Mouse (Mus musculus): ENCODE results near the gene Zfp346.
A peak's percentile ranks its signal among the peaks of the same experiment; 100 is the strongest.
"Not testable (repeated sequence)": the region's sequence is repeated elsewhere in the genome, so short reads cannot be mapped to it uniquely, and the experiment has no call there.

The Zfp346 gene

DNA sequence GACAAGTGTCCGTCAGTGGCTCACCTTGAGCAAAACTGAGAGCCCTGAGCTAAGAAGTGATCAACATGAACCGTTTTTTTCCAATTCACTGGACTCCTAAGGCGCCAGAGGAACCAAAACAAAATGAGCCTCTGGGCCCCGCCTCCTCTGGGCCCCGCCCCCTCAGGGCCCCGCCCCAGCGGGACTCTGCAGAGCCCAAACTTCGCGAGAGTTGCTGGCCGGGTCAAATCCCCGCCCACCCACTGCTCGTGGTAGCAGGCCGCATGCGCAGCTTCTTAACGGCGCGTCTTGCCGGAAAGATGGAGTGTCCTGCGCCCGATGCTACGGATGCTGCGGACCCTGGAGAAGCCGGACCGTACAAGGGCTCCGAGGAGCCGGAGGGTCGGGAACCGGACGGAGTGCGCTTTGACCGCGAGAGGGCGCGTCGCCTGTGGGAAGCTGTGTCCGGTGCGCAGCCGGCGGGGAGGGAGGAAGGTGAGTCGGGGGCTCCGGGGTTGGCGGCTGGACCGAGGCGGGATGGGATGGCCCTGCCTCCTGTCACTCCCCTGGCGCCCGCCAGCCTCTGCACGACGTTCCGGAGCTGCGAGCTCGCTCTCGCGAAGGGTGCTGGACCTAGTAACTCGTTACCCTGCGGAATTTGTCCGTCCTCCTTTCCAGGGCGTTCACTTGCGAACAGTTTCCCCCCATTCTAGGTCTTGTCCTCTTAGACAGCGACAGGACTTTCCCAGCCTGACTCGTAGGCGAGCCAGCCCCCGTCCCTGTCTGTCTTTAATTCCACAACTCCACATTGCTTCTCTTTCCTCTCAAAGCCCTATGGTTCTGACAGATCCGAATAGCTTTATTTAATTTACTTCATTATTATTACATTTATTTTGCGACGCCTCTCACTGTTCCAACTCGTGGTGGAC lies at the start of gene Zfp346:
TSS of gene Zfp346 (plus strand) at position 267 of the 908 bp plus-strand sequence.
- DNase-seq (ENCODE audit: low spot score in 2 of 2) = peak; percentile 99

DNA sequence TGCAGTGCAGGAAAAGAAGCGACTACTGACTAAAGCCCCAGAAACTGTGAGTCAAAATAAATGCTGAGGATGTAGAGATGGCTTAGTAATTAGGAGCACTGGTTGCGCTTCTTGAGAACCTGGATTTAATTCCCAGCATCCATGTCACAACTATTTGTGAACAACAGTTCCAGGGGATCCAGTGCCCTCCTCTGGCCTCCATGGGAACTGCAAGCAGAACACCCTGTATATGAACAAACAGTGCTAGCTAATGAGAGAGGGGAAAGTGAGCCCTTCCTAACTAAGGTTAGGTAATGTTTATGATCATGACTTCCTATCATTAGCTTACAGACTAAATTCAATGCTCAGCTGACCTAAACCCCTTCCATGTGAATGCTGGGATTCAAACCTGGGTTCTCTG lies 47.1 kb upstream of the Zfp346 start:
- peak in 1 of 2 experiments; percentile 65 for DNase-seq (ENCODE audit: low spot score in 2 of 2)

DNA sequence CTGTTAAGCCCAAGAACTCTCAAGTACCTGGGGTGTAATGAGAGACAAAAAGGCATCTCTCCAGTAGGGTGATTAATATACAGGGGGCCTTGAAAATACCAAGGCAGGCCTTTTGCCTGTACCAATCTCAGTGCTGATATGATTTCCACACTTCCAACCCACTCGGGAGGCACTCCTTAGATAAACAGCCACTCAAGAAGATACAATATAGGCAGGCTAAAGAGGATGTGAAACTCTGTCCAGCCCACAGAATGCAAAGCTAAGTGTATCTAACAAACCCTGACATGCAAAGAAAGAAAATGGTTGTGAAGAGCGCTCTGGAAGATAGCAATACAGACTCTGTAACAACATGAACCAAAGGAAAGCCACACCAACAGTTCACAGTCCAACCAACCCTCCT lies 41.8 kb upstream of the Zfp346 start:
- no peak for DNase-seq (ENCODE audit: low spot score in 2 of 2)

DNA sequence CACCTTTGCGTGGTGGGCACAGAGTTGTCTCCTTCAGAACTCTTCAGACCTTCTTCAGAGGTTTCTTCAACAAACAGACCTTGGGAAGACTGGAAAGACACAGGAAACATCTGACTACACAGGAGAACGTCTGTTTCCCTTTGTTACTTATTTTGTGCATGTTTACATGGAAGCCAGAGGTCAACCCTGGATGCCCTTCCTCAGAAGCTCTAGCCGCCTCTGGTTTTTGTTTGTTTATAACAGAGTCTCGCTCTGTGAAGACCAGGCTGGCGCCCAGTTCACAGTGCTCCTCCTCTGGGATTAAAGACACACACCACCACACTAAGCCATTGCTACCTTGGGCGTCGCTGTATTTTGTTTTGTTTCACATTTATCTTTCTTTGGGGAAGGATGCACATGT lies 35.4 kb upstream of the Zfp346 start:
- DNase-seq (ENCODE audit: low spot score in 2 of 2) = no peak

DNA sequence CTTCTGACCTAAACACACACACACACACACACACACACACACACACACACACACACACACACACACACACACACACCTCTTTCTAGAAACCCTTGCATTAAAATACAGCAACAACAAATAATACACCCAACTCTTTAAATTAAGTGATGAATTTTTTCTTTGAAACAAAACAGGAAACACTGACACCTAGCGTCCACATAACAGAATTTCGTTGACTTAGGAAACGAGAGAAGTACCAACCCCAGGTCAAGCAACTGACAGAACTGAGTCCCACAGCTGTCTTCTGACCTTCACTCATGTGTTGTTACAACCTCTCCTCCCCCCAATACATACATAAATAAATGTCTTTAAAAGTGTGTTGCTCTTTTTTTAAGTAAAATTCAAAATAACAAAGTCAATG lies 33.8 kb upstream of the Zfp346 start:
- DNase-seq (ENCODE audit: low spot score in 2 of 2) = no peak

DNA sequence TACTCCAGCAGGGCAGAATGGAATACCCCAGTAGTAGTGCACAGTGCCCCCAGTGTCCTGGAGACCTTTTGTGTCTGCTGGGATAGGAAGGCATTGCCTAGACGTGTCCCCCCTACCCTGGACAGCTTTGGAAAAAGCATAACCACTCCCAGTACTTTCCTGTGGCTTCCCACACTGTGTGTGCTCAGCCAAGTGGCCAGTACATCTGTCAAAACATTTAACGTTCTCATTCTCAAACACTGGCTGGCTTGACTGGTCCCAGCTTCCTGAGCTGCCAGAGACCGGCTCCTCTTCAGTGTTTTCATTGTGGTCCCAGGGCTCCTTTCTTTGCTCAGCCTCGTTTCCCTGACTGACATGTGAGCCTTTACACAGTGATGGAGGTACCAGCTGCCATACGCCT lies 29.5 kb upstream of the Zfp346 start:
- no peak for DNase-seq (ENCODE audit: low spot score in 2 of 2)

DNA sequence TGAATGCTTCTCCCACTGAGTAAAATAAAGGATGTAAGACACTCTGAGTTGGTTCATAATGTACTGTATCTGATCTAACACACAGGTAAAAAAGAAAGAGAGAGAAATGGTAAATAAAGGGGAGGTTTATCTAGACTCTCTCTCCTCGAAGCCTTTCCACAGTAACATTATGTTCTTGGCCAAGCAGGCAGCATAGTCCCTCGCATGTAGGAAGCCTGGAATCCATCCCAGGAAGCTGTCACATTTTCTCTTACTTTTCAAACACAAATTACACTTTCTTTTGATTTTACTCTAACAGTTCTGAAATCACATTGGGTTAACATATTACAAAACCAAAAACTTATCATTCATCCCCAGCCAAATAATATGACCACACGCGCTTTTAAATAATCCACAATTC lies 12.5 kb upstream of the Zfp346 start:
- DNase-seq (ENCODE audit: low spot score in 2 of 2) = no peak

DNA sequence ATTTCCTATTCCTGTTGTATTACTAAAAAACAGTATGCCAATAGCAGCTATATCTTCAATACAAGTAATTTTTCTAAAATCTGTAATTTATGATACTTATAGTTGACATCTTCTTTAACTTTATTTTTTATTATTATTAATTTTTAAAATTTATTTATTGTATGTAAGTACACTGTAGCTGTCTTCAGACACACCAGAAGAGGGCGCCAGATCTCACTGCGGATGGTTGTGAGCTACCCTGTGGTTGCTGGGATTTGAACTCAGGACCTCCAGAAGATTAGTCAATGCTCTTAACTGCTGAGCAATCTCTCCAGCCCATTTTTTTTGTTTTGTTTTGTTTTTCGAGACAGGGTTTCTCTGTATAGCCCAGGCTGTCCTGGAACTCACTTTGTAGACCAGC lies 7.3 kb upstream of the Zfp346 start:
- DNase-seq (ENCODE audit: low spot score in 2 of 2) = not testable (repeated sequence)

DNA sequence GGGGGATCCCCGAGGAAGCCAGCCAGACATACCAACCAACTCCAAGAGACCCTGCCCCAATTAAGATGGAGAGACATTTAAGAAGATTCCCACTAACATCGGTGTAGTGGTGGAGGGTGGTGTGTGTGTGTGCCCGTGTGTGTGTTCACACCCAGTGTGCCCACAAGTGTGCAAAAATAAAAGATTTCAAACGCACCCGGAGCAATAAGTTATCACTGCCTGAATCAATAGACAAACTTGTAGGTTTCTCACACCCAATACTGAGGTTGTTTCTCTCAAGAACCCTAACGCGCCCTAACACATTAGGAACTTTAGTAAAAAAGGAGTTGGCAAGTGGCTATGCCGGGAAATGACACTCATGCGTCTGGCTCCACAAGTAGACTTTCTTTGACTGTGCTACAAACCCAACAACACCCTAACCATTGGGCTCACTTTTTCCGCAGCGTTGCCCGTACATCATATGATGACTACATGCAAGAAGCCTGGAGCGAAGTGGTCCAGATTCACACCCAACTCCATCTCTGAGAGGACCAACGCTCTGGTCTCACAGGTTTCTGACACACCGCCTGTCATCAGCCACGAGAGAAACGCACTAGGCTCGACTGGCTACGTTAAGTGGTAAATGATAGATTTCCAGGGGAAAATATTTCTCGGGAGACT lies 5.9 kb upstream of the Zfp346 start:
- peak; percentile 34 to 69 for DNase-seq (ENCODE audit: low spot score in 2 of 2)

DNA sequence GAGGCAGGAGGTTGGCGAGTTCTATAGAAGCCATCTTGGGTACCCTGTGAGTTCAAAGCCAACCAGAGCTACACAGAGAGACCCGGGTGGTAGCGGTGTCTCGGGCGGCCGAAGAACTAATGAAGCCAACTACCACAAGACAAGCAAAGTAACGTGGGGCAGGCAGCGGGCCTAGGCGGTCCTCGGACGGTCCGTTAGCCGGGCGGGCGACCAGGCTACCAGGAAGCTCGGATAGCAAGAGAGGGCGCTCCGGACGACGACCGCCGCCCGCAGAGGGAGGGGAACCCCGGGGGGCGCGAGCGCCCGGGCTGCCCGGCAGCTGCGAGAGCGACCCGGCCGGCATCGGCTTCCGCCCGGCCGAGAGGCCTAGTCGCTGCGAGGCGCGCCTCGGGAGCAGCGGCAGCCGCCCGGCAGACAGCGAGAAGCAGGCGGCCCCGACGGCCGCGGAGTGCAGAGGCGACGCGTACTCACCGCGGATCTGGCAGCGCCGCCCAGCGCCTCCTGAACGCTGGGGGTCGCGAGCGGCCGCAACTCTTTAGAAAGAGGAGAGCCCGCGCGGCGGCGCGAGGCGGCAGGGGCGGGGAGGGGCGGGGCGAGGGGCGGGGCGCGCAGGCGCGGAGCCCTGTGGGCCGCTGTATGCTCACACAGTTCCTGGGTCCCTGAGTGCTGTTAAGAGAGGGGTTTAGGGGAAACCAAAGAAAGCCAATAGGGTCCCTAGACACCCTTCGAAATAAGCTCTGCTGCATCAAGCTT lies 5.2 kb upstream of the Zfp346 start, which contains the start of gene Uimc1:
TSS of gene Uimc1 (minus strand) at position 575 of the 753 bp plus-strand sequence.
- DNase-seq (ENCODE audit: low spot score in 2 of 2) = peak; percentile 79 to 90

DNA sequence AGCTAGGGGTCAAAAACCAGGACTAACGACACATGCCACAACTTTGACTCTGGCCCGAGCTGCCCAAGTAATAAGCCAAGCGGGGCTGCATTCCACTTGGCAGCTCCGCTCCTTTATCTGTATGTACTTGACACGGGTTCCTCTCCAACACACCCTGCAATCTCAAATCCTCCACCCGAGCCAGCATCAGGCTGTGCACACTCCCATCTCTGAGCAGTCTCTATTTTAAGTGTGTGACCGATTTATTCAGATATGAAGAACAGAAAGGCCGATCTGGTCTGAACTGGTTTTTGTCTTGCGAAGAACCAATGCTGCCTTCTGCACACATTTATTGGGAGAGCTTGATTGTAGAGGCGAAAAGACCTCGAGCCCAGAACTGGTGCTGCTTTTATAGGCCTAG lies 3.5 kb upstream of the Zfp346 start:
- DNase-seq (ENCODE audit: low spot score in 2 of 2) = no peak

DNA sequence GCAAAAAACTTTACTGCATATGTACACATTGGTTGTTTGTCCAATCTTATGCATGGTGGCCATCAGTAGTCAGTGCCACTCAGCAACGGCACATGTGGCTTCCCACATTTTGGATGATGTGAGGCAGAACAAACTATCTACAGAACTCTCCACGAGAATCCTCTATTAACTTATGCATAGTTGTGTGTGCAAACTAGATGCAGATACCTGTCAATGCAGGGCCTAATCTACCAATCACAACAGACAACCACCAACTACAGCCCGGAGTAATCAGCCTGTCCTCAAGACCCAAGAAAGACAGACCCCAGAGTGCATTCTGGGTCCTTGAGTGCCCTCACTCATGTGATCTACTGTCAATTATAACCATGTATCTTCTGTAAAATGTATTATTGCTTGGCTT lies 2.7 kb upstream of the Zfp346 start:
- no peak for DNase-seq (ENCODE audit: low spot score in 2 of 2)

DNA sequence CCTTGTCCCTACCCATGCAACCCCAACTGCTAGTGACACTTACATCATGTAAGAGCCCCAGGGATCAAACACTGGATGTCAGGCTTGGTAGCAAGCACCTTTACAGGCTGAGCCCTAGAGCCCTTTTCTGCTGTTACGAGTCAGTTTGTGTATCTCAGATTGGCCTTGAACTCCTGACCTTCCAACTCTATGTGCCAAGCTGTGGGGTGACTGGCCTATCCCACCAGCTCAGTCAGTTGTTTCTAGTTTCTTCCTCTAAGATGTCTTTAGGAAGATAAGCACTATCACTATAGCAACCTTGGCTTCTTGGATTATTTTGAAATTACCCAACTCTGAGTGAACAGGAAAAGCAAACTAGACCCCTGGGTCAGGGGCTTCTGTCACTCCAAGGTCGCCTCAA lies 1.8 kb upstream of the Zfp346 start:
- DNase-seq (ENCODE audit: low spot score in 2 of 2) = no peak

DNA sequence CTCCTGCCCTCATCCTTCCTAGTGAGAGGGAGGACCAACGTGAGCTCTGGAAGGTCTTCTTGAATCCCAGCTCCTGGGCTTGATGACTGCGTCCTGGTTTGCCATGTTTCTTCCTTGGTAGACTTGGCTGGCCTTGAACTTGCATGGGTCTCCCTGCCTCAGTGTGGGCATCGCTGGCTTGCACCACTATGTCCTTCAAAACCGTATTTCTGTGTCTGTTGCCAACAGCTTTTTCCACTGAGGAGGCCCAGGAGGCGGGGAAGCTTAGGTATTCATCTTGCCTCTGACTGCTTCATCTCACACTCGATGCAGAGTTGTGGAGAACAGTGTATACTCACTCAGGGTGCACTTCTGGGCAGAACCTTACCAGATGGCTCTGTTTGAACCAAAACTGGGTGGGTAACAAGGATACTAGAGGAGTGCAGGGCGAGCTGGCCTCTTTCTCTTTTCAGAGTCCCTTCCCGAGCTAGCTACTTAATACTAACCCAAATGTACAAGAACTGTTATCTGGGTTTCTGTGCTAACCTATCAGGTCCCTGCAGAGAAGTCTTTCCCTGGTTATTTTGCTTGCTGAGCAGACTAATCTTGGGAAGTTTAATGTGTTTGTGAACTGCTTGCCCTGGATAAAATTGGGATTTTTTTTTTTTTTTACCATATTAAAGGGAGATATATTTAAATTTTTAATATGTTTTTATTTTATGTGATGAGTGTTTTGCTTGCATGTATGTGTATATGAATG lies 1.0 kb downstream of the Zfp346 start:
- DNase-seq (ENCODE audit: low spot score in 2 of 2) = peak in 1 of 2 experiments; percentile 17

DNA sequence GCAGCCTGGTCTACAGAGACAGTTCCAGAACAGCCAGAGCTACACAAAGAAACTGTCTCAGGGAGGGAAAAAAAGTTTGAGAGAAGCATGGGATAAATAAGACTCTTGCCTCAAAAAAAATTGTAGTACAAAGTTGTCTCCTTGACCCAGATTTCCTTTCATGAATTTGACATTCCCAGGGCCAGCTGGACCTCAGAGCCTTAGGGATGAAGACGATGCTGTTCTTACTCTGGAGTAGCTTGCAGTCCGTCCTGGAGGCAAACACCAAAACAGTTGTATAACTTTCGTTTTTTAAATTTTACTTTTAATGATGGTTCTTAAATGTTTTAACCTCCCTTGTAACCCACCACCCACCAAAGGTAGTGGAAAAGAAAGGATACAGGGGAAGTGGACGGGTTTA lies 2.0 kb downstream of the Zfp346 start:
- DNase-seq (ENCODE audit: low spot score in 2 of 2) = no peak

DNA sequence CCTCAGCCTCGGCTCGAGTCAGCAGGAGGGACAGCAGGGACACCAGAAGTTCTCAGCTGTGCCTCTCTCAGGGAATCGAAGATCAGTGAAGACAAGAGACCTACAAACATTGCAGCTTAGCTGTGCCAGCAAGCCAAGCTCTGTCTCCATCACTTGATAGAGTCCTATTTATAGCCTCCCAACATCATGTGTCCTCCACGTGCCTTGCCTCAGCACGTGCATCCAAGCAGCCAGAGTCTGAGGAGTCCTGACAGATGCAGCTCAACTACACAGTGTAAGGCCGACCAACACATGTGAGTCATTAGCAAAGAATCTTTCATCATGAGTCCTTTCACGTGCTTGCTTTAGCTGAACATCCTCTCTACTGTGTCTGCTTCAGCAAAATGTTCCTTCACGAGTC lies 2.6 kb downstream of the Zfp346 start:
- no peak for DNase-seq (ENCODE audit: low spot score in 2 of 2)

DNA sequence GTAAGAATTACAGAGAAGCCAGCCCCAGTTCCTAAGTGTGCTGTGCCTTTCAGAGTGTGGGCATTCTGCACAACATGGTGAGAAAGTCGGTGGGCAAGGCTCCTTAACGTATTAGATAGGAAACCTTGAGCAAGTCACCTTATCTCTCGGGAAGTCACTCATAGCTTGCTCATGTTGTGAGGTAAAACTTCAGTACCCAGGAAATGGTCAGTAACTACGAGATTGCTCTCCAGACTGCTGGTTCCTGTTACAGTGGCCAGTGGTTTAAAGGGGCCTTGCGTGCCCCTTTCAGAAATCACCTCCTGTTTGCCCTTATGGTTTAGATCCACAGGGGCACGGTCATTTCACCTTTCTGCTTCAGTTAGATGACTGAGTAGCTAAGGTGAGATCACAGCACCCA lies 9.3 kb downstream of the Zfp346 start:
- no peak for DNase-seq (ENCODE audit: low spot score in 2 of 2)

DNA sequence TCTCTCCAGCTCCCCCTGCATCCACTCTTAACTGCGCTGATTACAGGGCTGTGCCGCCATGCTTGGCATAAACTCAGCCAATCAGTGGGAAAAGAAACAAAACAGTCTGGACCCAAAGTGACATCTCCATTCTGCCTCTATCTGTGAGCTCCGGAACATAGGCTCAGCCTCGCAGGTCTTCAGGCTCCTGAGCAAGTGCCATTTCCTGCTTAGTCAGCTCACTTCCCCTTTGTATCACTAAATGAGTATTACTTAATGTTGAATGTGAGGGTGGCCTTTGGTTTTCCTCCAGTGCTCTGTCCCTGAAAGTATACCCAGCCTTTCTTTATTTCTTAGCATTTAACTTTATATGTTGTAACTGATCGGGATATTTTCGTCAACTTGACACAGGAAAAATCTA lies 19.8 kb downstream of the Zfp346 start:
- DNase-seq (ENCODE audit: low spot score in 2 of 2) = no peak

DNA sequence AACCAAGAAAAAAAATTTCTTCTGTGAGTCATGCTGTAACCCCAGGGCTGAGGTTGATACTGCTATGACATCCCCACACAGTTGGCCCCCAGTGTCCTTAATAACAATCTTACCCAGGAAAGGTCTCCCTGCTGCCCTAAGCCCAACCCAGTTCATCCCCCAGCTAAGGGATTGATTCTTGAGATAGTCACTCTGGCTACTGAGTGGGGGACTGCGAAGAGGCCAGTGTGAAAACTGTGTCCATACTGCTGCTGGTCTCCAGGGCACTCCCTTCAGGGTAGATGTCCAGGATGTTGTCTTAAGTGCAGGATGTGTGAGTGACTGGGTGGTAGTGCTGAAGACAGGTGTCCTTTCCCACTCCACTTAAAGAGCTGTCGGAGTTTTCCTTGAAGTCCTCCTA lies 28.3 kb downstream of the Zfp346 start, which contains the start of gene Gm17617:
TSS of gene Gm17617 (minus strand) at position 101 of the 400 bp plus-strand sequence.
- DNase-seq (ENCODE audit: low spot score in 2 of 2) = no peak

DNA sequence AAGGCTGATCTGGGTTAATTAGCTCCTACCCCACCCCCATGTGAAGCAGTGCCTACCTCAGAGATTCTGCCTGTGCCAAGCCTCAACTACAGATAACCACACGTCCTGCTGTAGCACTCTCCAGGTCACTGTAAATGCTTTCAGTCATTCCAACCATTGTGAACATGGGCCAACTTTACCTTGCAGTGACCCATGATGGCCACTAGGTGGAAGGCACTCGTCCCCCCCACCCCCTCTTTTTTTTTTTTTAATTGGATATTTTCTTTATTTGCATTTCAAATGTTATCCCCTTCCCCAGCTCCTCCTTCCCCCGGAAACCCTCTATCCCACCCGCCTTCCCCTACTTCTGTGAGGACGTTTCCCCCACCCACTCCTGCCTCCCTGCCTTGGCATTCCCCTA lies 30.3 kb downstream of the Zfp346 start:
- no peak for DNase-seq (ENCODE audit: low spot score in 2 of 2)

DNA sequence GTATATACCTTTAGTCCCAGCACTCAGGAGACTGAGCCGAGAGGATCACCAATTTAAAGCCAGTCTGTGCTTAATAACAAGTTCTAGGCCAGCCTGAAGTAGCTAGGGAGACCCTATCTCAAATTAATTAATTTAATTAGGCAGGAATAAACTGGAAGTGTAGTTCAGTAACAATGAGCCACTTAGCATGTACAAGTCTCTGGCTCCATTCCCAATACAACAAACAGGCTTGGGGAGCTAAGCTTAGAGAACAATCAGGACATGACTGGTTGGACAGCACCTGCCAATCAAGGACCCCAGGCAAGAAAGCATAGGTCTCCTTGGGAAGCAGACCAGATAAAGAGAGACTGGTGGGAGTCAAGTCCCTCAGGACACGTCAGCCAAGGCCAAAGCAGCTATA lies 35.2 kb downstream of the Zfp346 start:
- DNase-seq (ENCODE audit: low spot score in 2 of 2) = no peak

Measured in spleen, postnatal 4 days (tissue).